Mouse (Mus musculus) CD4-positive, CD25-positive, alpha-beta regulatory T cell, adult 4 months (primary cell): Measurements from ENCODE around the gene Mpeg1. TPM values are rescaled to one million over a fixed set of nuclear protein-coding genes. Genes with fewer than 3 reads are reported as not detected.
A peak's percentile ranks its signal among the peaks of the same experiment; 100 is the strongest.

Experiments used
- ATAC-seq: one replicate; pipeline ENCODE4 v1.8.0; 2017
- polyA plus RNA-seq, 2 experiments: library from polyadenylated mRNA; unstranded; fragments of 100-300 nt; shearing (Covaris generic); gene quantifications; one replicate each; pipeline ENCODE4 v1.2.1; 2017

Gene Mpeg1
- polyA plus RNA-seq, 2 experiments from 2014 or later = 0.15 to 0.44 TPM

GRCm38 (mm10) chr19:12465530-12466144, 5.1 kb downstream of the Mpeg1 start:
- ATAC-seq = no peak

- peak; percentile 74 for ATAC-seq
Observed at GRCm38 (mm10) chr19:12466204-12466603, 5.6 kb downstream of the Mpeg1 start.

GRCm38 (mm10) chr19:12467436-12467835, 6.9 kb downstream of the Mpeg1 start:
- ATAC-seq = no peak

DNA sequence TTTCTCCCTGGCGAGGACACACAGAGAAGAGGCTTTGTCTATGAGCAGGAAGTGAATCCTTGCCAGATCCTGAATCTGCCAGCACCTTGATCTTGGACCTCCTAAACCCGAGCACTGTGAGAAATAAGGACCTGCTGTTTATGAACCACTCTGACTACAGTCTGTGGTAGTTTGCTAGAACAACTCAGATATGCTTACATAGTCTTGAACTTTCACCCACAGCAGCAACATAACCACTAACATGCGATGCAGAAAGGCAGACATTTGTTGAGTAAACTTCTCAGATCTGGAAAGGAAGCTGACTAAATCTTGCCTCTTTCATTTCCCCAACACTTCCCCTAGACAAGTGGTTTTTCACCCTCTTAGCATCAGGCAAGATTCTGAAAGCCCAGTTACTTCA, 11.3 kb downstream of the Mpeg1 start:
- peak; percentile 18 for ATAC-seq

DNA sequence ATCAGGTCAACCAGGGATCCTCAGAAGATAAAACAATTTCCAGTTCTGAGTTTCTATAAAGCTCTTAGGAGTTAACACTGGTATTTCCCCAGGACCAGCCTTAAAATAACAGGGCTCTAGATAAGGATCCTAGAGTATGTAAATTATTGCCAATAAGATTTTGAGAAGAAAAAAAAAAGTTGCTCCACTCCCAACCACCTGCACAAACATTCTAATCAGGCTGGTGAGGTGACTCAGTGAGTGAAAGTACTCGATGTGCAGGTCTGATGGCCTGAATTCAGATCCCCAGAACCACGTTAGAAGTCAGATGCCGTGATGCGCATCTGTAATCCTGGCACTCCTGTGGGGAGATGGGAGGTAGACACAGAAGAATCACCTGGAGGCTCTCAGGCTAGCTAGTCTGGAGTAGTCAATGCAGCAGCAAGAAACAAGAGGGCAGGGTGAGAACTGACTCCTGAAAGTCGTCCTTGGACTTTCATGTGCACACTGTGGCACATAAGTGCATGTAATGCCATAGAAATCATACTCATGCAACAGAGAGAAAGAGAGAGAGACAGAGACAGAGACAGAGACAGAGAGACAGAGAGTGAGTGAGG, 11.9 kb downstream of the Mpeg1 start:
- ATAC-seq = no peak

- peak; percentile 51 for ATAC-seq
Observed at GRCm38 (mm10) chr19:12473201-12473641, 12.6 kb downstream of the Mpeg1 start.

- ATAC-seq = no peak
Observed at GRCm38 (mm10) chr19:12473951-12474350, 13.4 kb downstream of the Mpeg1 start.

- ATAC-seq = peak; percentile 72
Observed at GRCm38 (mm10) chr19:12475380-12476250, 15.0 kb downstream of the Mpeg1 start.

DNA sequence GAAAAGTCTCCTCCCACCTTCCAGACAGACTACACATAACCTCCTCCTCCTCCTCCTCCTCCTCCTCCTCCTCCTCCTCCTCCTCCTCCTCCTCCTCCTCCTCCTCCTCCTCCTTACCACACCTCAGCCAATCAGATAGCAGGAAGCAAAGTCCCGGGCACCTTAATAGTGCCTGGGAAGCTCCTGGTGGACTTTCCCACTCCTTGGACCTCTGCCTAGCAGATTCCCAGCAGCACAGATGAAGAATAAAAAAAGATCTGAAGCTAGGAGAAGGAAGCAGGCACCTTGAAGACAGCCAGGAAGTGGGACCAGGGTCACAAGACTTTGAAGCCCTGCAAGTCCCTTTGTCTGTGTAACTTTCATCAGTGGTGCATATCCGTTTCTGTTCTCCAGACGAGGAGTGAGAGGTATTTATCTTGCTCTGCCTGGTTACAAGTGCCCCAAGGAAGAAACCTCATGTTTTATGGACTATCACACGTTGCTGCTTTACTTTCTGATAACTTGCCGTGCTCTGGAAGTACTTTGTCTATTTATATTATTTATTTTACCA, 16.2 kb downstream of the Mpeg1 start:
- peak; percentile 61 for ATAC-seq

DNA sequence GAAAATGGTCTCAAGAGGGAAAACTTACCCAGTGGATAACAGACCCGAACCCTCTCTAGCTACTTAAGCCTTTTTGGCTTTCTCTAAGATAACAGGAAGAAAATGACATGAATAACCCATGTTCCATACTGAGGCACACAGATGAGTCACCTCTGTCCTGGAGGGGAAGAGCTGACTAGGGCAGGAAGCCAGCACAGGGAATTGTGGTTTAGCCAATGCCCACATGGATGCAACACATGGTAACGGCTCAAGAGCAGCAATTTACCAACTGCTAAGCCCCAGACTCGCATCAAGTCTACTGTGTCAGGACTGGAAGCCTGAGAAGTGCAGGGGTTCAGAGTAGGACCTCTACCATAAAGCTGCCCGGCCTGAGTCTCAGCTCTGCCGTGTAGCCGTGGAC, 17.8 kb downstream of the Mpeg1 start:
- ATAC-seq = no peak

DNA sequence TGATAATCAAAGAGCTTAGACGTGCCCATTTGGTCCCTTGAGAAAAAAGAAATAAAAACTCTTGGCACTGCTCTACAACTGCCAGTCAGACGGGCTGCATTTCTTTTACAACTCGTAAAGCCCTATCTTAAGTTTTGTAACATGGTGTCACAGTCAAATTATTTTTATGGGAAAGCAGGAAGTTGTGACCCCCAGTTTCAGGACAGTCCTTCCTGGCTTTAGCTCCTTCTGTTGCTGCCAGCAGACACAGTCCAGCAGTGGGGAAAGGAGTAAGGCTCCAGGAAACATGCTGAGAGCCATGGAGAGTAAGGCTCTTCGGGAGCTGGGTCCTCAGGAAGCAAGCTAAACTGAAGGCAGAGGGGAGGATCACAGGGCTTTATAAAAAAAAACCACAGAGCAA, 23.2 kb downstream of the Mpeg1 start:
- ATAC-seq = no peak

DNA sequence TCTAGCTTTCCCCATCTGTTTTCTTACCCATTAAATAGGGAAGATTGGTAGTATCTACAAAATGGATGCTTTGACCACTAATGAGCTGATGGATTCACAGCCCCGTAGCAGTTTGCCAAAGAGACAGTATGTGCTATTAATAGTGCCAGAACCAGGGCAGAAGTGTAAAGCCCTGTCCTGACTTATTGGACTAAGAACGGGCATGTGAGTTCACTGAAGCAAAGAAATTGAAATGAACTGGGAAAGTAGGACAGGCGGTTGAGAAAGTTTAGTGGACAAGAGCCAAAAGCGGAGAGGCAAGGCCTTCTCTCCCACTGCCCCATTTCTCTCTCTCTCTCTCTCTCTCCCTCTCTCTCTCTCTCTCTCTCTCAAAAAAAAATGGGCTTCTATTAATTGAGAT, 23.6 kb downstream of the Mpeg1 start:
- ATAC-seq = no peak

GRCm38 (mm10) chr19:12485223-12485622, 24.6 kb downstream of the Mpeg1 start:
- no peak for ATAC-seq

DNA sequence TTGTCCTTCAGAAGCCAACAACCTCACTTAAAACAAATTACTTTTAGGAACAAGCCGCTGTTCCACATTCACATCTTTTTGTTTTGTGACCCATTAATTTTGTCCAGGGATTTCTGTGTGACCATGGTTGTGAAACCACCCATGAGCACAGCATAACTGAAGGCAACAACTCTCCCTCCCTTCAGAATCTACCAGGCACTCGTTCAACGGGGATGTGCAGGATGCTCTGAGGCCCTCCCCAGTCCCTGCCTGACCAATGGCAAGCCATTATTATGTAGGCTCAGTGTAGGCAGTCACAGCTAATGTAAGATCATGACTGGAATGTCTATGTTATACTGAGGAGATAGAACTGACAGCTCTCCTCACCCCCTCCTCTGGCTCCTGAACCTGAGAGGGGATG, 25.1 kb downstream of the Mpeg1 start:
- ATAC-seq = no peak

DNA sequence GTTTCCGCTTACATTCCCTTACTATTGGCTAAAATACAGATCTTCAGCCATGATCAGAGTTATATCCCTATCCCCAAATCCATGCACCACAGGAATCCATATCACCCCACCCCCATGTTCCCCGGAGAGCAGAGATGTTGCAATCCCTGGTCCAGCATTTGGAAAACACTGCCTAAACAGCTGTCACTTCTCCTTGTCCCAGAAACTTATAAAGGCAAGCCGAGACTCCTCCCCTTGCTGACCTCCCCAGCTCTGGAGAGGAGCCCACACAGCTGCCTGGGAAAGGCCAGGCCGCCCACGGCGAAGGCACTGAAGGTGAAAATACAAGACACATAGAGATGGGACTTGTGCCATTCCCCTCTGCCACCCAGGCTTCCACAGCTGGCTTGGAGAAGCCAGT, 26.3 kb downstream of the Mpeg1 start:
- no peak for ATAC-seq

- no peak for ATAC-seq
Observed at GRCm38 (mm10) chr19:12487511-12488204, 27.1 kb downstream of the Mpeg1 start.

DNA sequence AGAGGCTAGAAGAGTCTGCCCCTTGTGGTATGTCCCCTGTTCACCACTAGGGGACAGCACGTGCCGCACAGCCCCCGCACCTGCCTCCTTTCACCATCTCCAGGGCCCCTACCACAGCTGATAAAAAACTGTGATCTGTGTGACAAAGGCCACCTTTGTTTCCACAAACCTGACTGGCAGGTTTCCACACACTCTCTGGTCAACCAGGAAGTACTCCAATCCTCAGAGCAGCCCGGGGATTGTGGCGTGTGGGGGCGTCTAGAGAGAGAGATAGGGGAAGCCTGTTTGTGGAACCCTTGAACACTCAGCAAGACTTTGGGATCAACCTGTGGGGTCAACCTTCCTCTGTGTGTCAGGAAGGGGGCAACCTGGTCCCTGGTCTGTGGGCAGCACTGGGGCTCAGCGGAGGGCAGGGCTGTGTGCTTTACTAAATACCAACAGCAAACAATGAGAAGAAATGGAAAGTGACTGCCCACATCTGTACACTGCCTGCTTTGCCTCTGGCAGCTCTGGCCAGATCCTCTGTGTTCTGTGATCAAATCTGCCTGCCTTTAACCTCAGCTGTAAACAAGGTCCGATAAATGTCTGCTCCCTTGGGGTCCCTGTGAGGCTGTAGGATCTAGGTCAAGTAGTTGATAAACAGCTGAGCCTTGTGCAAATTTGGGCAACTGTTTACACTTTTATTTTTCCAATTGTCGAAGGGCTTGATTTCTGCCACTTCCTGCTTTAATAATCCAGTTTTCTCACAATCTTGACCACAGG, 27.8 kb downstream of the Mpeg1 start:
- peak; percentile 87 for ATAC-seq

DNA sequence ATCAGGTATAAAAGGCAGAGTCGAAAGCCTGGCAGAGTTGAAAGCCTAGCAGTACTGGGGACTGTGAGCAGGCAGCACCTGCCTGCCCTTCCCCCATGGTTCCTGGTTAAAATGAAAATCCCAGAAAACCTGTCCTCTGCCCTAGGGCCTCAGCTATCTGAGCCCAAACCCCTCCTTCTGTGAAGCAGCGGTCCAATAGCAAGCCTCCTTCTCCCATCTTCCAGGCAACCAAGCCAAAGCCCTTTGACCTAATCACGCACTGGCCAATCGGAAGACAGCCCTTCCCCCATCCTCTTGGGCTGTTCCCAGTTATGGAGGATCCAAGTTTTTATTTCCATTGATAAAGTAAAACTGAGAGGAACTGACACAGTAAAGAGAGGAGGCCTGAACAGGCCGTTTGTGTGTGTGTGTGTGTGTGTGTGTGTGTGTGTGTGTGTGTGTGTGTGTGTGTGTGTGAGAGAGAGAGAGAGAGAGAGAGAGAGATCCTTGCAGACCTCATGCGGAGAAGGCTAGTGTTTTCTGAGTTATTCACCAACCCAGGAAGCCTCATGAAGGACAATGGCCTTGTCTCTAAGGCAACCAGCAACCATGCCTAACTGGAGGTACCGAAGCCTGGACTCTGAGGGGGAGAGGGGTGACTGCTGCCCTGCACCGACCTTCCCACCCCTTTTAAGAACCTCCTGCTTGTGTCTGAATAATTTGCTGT, 28.5 kb downstream of the Mpeg1 start:
- no peak for ATAC-seq

DNA sequence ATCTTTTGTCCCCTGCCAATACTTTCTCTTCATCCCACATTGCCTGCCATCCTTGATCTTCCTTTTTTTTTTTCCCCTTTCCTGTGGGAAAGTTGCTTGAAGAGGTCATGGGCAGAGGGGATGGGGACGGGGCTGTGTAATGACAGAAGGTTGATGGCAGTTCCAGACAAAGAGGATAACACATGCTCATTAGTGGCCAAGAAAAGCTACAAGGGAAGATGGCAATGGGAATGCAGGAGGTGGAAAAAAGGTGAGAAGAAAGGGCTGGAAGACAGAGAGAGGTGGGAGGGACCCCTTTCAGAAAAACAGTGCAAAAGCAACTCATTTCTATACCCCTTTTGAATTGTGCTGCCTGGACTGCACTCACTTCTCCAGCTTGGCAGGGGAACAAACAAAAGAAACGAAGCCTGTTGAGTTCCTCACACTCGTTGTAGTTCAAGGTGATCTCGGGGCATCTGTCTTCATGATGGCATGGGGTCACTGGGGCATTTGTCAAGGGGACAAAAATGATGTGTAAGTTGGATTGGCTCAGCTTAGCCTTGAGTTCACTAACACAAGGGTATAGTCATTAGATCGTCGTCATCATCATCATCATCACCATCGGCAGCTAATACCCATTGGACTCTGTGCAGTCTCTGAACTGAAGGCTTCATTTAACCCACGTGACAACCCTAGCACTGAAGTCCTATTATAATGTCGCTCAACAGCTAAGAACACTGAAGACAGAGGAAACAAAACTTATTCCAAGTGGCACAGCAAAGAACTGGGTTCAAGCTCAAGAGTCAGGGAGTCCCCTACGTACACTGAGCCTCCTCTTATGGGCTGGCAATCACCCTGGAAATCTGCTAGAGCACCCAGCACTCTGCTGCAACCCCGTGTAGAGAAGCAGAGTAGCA, 29.3 kb downstream of the Mpeg1 start:
- no peak for ATAC-seq

- no peak for ATAC-seq
Observed at GRCm38 (mm10) chr19:12491636-12492035, 31.1 kb downstream of the Mpeg1 start.
